Mouse (Mus musculus) heart, embryonic 10.5 days (tissue): ENCODE results near the gene Itga3. TPM values are rescaled to one million over a fixed set of nuclear protein-coding genes. Genes with fewer than 3 reads are reported as not detected.
A peak's percentile ranks its signal among the peaks of the same experiment; 100 is the strongest.

Experiments used
- DNase-seq: peaks from one replicate; pipeline ENCODE4 v3.0.0-alpha.2; 2017; ENCODE audit warnings: low spot score
- H3K27ac ChIP-seq: fragments of 300-500 bp; sonication (generic); 2 replicates; pipeline ENCODE4 v1.5.1; 2016; ENCODE audit warnings: mild to moderate bottlenecking
- H3K27me3 ChIP-seq: fragments of 300-500 bp; sonication (generic); 2 replicates; pipeline ENCODE4 v1.6.1; 2016; ENCODE audit warnings: mild to moderate bottlenecking; ENCODE audit not compliant: poor library complexity, insufficient read depth, severe bottlenecking
- H3K36me3 ChIP-seq: fragments of 300-500 bp; sonication (generic); 2 replicates; pipeline ENCODE4 v1.6.1; 2016; ENCODE audit warnings: mild to moderate bottlenecking, moderate library complexity
- H3K4me1 ChIP-seq: fragments of 300-500 bp; sonication (generic); 2 replicates; pipeline ENCODE4 v1.6.1; 2016; ENCODE audit warnings: mild to moderate bottlenecking
- H3K4me3 ChIP-seq: fragments of 300-500 bp; sonication (generic); 2 replicates; pipeline ENCODE4 v1.5.1; 2016; ENCODE audit warnings: mild to moderate bottlenecking, moderate library complexity
- H3K9me3 ChIP-seq: fragments of 300-500 bp; sonication (generic); 2 replicates; pipeline ENCODE4 v1.6.1; 2016; ENCODE audit warnings: mild to moderate bottlenecking, moderate library complexity
- WGBS: fragments of 180-500 bp; shearing (Covaris S2); methylation state at CpG from one replicate; pipeline ENCODE4 v1.1.7; 2016; 5-methylcytosine and 5-hydroxymethylcytosine counted together
- polyA plus RNA-seq: library from polyadenylated mRNA; unstranded; fragments of >200 nt; fragmentation: Nextera tagmentation; extraction: Ambion mirVana; gene quantifications from 2 replicates; pipeline ENCODE4 v1.2.1, GENCODE M21; 2016

The Itga3 gene
- polyA plus RNA-seq, 1 experiment from 2014 or later, result 13.8 TPM

GRCm38 (mm10) chr11:95043608-95044007 is 33.0 kb downstream of the Itga3 start:
- WGBS, result 50% methylated on average over 7 of the region's 7 CpGs
- peaks cover 28% of the 10 kb centered on the region for H3K27me3 ChIP-seq
- H3K27ac ChIP-seq, result no peak overlapping the region
- no peaks in the 10 kb centered on the region for H3K9me3 ChIP-seq
- no peak for DNase-seq
- H3K4me3 ChIP-seq, result no peak overlapping the region
- H3K36me3 ChIP-seq, result peaks cover 27% of the 10 kb centered on the region
- peaks cover 25% of the 10 kb centered on the region for H3K4me1 ChIP-seq

DNA sequence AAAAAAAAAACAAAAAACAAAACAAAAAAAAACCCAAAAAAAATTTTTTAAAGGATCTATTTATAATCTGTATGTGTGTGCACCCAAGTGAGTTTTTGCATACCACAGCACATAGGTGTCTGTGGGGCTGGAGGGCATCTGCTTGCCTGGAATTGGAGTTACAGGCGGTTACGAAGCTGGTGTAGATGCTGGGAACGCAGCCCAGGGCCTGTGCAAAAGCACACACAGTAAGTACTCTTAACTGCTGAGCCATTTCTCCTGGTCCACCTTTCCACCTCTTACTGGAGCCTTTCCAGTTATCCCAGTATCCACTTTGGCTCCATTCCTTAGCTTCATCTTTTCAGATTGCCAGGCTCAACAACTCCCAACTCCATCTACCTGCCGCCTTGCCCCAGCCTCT is 33.5 kb downstream of the Itga3 start:
- peaks cover 28% of the 10 kb centered on the region for H3K27me3 ChIP-seq
- no peak overlapping the region for H3K4me3 ChIP-seq
- no peaks in the 10 kb centered on the region for H3K9me3 ChIP-seq
- H3K36me3 ChIP-seq, result peaks cover 30% of the 10 kb centered on the region
- peaks cover 25% of the 10 kb centered on the region for H3K4me1 ChIP-seq
- WGBS, result 87% methylated on average over 4 of the region's 4 CpGs
- no peak for DNase-seq
- H3K27ac ChIP-seq, result no peak overlapping the region

- Histone ChIP-seq H3K36me3 (peaks cover 37% of the 10 kb centered on the region), H3K9me3 (no peaks in the 10 kb centered on the region), H3K27me3 (peaks cover 33% of the 10 kb centered on the region), H3K4me3 (peak overlapping the region; percentile 81), H3K4me1 (peaks cover 25% of the 10 kb centered on the region), H3K27ac (peak overlapping the region; percentile 89; the same call in 1 of the 2 replicates)
- WGBS, result under 1% methylated on average over 11 of the region's 11 CpGs
- DNase-seq, result peak; percentile 89
These were observed 34.5 kb downstream of the Itga3 start for GRCm38 (mm10) chr11:95042096-95042495.

GRCm38 (mm10) chr11:95041139-95041609 is 35.4 kb downstream of the Itga3 start, which contains the start of gene Pdk2:
Gene Pdk2, minus strand, starts transcription at chr11:95041354.
- Histone ChIP-seq H3K27ac (peak within 1 kb of the TSS; percentile 89), H3K9me3 (no peaks in the 10 kb centered on the region), H3K27me3 (peaks cover 27% of the 10 kb centered on the region), H3K4me3 (peak within 1 kb of the TSS; percentile 81), H3K36me3 (peaks cover 41% of the 10 kb centered on the region), H3K4me1 (peaks cover 25% of the 10 kb centered on the region)
- WGBS, result under 1% methylated on average over 41 of the region's 41 CpGs
- peak; percentile 100 for DNase-seq

DNA sequence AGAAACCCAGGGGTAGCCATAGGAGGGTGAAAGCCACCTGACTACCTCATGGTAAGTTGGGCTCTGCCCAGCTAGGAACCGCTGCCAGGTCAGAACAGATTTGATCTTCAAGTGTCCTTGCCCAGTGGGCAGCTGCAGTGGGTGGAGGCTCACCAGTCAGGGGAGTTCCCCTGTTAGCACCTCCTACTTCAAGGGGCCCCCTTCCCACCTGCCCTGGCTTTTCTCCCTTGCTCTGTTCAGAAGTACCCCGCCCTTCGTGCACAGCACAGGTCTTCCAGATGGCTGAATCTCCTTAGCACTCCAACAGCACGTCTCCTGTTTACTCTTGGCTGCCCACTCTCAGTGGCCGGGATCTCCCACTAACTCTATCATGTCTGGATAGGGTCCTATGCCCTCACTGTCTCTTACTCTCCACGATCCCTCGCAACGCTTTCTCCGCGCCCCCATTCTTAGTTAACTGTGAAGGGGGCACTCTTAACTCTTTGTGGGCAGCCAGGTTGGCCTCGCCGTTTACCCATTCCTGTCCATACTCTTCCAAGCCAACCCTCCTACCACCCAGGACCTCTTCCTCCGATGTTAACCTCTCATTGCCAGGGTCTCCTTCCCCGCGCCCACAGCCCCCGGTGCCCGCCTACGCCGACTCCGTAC is 36.0 kb downstream of the Itga3 start:
- 2% methylated on average over 20 of the region's 20 CpGs for WGBS
- H3K4me1 ChIP-seq, result peaks cover 25% of the 10 kb centered on the region

DNA sequence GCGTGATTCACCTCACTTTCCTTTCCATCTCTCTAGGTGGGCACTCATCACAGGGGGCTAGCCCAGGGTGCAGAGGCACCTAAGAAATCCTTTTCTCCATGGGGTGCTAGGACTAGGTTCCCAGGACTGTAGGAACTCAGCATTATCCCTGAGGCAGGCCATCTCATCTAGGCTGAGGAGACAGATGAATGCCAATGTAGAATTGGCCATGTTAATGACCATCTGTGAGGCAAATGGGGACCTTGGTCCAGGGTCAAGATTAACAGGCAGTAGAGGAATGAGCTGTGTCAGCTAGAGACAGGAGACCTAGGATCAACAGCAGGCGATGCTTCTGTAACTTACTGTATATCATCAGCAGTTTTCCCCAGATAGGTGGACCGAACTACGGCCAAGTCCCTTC is 36.8 kb downstream of the Itga3 start:
- peaks cover 29% of the 10 kb centered on the region for H3K4me1 ChIP-seq
- DNase-seq, result no peak
- WGBS, result 86% methylated on average over 4 of the region's 4 CpGs
- peaks cover 32% of the 10 kb centered on the region for H3K36me3 ChIP-seq
- peak overlapping the region; percentile 81 for H3K4me3 ChIP-seq
- peaks cover 22% of the 10 kb centered on the region for H3K27me3 ChIP-seq
- peak overlapping the region; percentile 89 for H3K27ac ChIP-seq
- H3K9me3 ChIP-seq, result no peaks in the 10 kb centered on the region

More for the DNA sequence above, 36.0 kb downstream of the Itga3 start:
- H3K27me3 ChIP-seq, result peaks cover 22% of the 10 kb centered on the region
- H3K36me3 ChIP-seq, result peaks cover 36% of the 10 kb centered on the region
- peak overlapping the region; percentile 89 for H3K27ac ChIP-seq
- no peaks in the 10 kb centered on the region for H3K9me3 ChIP-seq
- peak overlapping the region; percentile 81 for H3K4me3 ChIP-seq
- no peak for DNase-seq

DNA sequence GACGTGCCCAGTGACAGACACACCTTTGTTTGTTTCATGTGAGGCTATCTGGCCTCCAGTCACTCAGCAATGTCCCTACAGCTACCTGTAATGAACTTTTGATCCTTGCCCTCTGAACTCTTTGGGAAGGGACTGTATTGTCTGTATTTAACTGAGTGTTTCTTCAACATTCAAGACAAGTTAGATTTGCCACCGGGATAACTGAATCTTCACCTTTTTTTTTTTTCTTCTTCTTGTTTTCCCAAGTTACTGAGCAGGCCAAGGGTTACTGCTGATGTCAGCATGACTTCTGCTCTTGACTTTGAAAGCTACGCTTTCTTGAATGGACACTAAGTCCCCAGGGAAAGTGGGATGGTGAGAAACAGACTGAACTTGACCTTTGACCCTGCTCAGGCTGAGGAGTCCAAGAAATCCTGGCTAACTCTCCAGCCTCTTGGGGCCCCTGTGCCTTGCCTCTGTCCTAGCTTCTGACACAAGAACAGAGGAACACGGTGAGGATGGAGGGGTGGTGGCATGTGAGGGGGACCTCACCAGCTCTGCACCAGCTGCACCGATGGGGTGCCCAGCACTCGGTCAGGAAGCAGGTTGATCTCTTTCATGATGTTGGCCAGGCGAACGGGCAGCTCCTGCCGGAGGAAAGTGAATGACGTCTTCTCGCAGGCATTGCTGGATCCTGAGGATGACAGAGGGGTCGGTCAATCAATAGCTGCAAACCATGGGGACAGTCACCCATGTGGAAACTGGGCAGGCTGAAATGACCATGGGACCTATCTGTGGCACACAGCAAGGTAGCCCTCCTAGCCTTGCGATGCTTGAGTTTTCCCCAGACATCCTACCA is 37.6 kb downstream of the Itga3 start:
- Histone ChIP-seq H3K27me3 (peaks cover 23% of the 10 kb centered on the region), H3K4me1 (peaks cover 31% of the 10 kb centered on the region), H3K9me3 (no peaks in the 10 kb centered on the region), H3K4me3 (no peak overlapping the region), H3K36me3 (peaks cover 28% of the 10 kb centered on the region; the same call in 1 of the 2 replicates), H3K27ac (no peak overlapping the region)
- whole genome bisulfite sequencing, result 80% methylated on average over 13 of the region's 13 CpGs
- no peak for DNase-seq

GRCm38 (mm10) chr11:95038156-95038817 is 38.3 kb downstream of the Itga3 start:
- no peak for DNase-seq
- Histone ChIP-seq H3K4me1 (peaks cover 39% of the 10 kb centered on the region), H3K27ac (no peak overlapping the region), H3K36me3 (peaks cover 28% of the 10 kb centered on the region; the same call in 1 of the 2 replicates), H3K27me3 (peaks cover 29% of the 10 kb centered on the region), H3K4me3 (no peak overlapping the region), H3K9me3 (no peaks in the 10 kb centered on the region)
- WGBS, result 82% methylated on average over 14 of the region's 14 CpGs

DNA sequence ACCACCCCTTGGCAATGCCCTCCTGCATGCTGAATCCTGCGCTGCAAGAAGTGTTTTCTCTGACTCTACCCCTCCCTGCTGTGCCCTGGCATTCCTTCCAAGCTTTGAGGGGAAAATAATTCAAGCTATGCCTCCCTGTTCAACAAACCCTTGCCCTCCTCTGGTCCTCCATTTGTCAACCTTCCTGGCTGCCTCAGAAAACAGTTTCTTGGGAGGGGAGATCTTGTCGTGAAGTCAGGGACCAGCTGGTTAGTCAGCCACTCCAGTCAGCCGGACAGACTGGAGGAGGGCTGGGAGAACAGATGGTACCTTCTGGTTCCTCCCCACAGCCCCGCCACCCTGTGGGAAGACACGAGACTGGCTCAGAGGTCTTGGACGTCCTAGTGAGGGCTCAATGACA is 39.3 kb downstream of the Itga3 start:
- no peak for DNase-seq
- Histone ChIP-seq H3K36me3 (peaks cover 28% of the 10 kb centered on the region; the same call in 1 of the 2 replicates), H3K4me3 (no peak overlapping the region), H3K4me1 (peaks cover 46% of the 10 kb centered on the region), H3K9me3 (no peaks in the 10 kb centered on the region), H3K27ac (no peak overlapping the region), H3K27me3 (peaks cover 39% of the 10 kb centered on the region)
- 55% methylated on average over 6 of the region's 6 CpGs for WGBS

- peaks cover 35% of the 10 kb centered on the region; the same call in 1 of the 2 replicates for H3K36me3 ChIP-seq
- peaks cover 38% of the 10 kb centered on the region for H3K4me1 ChIP-seq
- H3K27me3 ChIP-seq, result peaks cover 47% of the 10 kb centered on the region
- DNase-seq, result no peak
- no peak overlapping the region for H3K27ac ChIP-seq
- H3K9me3 ChIP-seq, result no peaks in the 10 kb centered on the region
- no peak overlapping the region for H3K4me3 ChIP-seq
- WGBS, result 91% methylated on average over 5 of the region's 5 CpGs
These were observed 40.1 kb downstream of the Itga3 start for GRCm38 (mm10) chr11:95036521-95036920.

DNA sequence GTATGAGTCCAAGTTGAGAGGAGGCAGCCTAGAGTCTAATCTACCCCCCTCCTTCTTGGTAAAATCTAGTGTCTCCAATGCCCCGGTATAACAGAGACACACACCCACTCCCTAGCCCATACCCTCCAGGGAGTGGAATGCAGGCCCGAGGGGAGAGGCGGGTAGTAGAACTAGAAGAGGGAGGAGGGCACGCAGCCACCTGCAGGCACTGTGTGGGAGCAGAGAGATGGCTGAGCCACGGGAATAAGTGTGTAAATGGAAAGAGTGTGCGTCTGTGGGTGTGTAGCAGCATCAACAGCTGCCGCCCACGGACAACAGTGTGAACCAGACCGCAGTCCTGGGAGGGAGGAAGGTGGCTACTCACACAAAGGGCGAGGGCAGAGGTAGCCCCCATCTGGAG is 41.7 kb downstream of the Itga3 start:
- Histone ChIP-seq H3K27ac (no peak overlapping the region), H3K27me3 (peaks cover 47% of the 10 kb centered on the region), H3K36me3 (peaks cover 37% of the 10 kb centered on the region; the same call in 1 of the 2 replicates), H3K4me3 (no peak overlapping the region), H3K4me1 (peaks cover 27% of the 10 kb centered on the region), H3K9me3 (no peaks in the 10 kb centered on the region)
- DNase-seq, result no peak
- 67% methylated on average over 10 of the region's 10 CpGs for whole genome bisulfite sequencing

- peak overlapping the region; percentile 53 for H3K27ac ChIP-seq
- peaks cover 32% of the 10 kb centered on the region for H3K4me1 ChIP-seq
- DNase-seq, result no peak
- H3K36me3 ChIP-seq, result peaks cover 43% of the 10 kb centered on the region; the same call in 1 of the 2 replicates
- peaks cover 50% of the 10 kb centered on the region for H3K27me3 ChIP-seq
- peak overlapping the region; percentile 25 for H3K4me3 ChIP-seq
- 19% methylated on average over 14 of the region's 14 CpGs for WGBS
- H3K9me3 ChIP-seq, result no peaks in the 10 kb centered on the region
These were observed 43.0 kb downstream of the Itga3 start for GRCm38 (mm10) chr11:95033617-95034016.
